Mouse (Mus musculus): ENCODE results near the gene Iqch.
A peak's percentile ranks its signal among the peaks of the same experiment; 100 is the strongest.

The Iqch gene

DNA sequence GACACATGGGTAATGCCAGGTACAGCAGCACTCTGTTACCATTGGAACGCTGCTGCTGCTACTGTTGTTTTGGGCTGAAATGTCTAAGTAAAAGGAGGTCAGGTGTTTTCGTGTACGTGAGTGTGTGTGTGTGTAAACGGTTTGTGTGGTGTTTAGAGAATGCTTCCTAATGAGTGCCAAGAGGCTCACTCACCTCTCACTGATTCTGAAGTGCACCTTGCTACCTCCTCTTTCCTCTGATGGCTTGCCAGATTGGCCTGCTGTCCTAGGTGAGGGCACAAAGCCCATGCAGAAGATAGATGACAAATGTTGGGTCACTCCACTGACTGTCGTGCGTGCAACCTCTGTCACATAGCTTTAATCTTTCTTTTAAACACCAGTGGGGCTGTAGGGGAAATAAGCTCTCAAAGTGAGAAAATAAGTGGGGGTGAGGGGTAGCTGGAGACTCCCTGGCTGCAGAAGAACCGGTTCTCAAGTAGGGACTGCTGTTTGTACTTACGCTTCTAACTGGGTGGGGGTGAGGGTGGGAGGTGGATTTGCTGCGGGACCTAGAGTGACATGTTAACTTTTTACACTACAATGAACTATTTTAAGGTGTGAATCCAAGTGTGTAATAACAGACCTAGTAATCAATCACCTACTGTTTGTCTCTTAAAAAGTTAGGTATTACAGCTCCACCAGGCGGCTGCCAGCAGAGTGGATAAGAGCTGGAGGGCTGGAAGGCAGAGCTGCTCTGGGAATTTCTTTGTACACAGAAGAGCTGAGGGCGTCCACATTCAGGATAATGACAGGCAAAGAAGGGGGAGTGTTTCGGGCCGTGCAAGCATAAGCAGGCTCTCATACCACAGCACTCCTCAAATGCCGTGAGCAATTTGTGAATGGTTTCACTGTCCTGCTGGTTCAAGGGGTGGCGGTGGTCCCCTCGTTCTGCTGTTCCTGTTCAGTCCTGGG lies 10.5 kb upstream of the Iqch start:
- no peak for DNase-seq (ENCODE audit: extremely low spot score, low spot score)

DNA sequence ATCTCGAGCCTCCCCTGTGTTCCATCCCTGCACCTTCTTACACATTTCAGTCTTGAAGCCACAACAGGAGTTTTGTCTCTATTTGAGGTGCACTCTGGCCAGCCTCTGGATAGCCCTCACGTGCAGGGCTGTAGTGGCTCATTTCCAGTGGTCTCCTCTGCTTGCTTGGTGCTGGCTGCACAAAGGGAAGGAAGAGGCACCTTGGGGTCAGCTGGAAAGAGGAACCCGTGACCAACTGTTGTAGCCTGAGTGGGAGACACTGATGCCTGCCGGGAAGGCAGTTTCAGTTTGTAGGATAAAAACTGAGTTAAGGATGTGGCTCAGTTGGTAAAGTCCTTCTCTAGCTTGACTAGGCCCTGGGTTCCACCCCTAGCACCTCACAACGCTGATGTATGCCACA lies 9.7 kb upstream of the Iqch start:
- no peak for DNase-seq (ENCODE audit: extremely low spot score, low spot score)

- peak; percentile 35 for DNase-seq (ENCODE audit: extremely low spot score, low spot score)
Measured at GRCm38 (mm10) chr9:63610841-63611366, 8.6 kb upstream of the Iqch start.

DNA sequence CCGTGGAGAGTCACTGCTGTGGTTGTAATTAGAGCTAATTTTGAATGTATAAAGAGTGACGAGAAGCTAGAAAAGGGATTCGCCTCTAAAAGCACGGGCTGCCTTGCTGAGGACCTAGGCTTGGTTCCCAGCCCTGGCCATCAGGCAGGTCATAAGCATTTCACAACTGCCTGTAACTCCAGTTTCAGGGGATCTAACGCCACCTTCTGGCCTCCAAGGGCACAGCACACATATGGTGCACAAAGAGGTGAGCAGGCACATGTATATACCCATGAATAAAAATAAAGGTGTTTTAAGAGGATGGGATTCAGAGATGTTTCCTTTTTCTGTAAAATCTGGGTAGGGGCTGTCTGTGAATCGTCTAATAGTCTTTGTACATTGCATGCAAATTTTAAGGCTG lies 7.9 kb upstream of the Iqch start:
- DNase-seq (ENCODE audit: extremely low spot score, low spot score) = no peak

- DNase-seq (ENCODE audit: extremely low spot score, low spot score) = no peak
Measured at GRCm38 (mm10) chr9:63609776-63610175, 7.5 kb upstream of the Iqch start.

DNA sequence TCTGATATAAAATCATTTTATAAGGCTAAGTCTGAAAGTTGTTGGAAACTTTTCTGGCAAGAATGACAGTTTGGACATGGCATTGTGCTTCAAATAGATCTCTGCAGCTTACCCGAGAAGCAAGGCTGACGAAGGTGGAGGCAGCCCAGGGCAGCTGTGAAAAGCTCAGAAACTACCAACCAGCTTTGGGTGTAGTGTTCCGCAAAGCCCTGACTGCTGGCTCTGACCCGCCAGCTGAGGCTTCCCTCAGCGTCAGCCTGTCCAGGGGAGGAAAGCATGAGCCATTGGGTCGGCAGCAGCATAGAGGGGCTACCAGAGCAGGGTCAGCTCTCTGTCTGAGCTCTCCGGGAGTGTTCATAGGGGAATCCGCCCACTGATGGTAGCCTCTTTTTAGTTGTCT lies 7.0 kb upstream of the Iqch start:
- DNase-seq (ENCODE audit: extremely low spot score, low spot score) = no peak

- DNase-seq (ENCODE audit: extremely low spot score, low spot score) = no peak
Measured at GRCm38 (mm10) chr9:63608006-63608405, 5.7 kb upstream of the Iqch start.

- DNase-seq (ENCODE audit: extremely low spot score, low spot score) = no peak
Measured at GRCm38 (mm10) chr9:63606594-63606993, 4.3 kb upstream of the Iqch start.

DNA sequence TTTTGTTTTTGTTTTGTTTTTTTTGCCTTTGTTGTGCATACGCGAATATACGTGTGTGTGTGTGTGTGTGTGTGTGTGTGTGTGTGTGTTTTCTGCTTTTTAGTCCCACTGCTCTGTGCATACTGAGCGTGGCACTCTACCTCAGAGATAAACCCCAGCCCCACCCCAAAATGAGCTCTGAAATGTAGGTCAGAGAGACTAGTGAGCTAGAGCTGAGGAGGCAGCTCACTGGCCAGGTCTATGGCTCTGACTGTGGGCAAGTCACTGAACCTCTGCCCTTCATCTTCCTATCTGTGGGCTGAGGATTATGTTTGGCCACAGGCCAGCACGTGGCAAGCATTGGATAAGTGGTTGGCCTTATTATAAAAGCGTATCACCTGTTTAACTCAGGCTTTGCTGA lies 1.6 kb upstream of the Iqch start:
- no peak for DNase-seq (ENCODE audit: extremely low spot score, low spot score)

- DNase-seq (ENCODE audit: extremely low spot score, low spot score) = no peak
Measured at GRCm38 (mm10) chr9:63596660-63597059, 5.6 kb downstream of the Iqch start.

DNA sequence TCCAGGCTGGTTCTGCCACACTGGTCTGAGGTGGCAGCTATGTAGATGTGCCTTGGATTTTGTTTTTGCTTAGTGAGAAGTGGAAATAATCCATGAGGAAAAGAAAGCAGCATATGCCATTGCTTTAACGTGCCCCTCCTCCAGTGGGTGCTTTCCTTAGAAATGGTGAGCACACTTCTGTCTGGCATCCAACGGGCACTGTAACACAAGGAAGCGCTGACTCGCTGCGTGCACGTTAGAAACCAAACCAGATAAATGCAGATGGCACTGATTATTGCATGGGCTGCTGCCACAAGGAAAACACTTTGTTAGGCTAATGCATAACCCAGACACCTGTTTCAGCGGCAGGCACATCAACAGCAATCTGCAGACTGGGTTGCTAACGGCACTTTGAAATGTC lies 6.6 kb downstream of the Iqch start:
- no peak for DNase-seq (ENCODE audit: extremely low spot score, low spot score)

- no peak for DNase-seq (ENCODE audit: extremely low spot score, low spot score)
Measured at GRCm38 (mm10) chr9:63595032-63595431, 7.3 kb downstream of the Iqch start.

- DNase-seq (ENCODE audit: extremely low spot score, low spot score) = no peak
Measured at GRCm38 (mm10) chr9:63591661-63592256, 10.5 kb downstream of the Iqch start.

- no peak for DNase-seq (ENCODE audit: extremely low spot score, low spot score)
Measured at GRCm38 (mm10) chr9:63590592-63590991, 11.7 kb downstream of the Iqch start.

- DNase-seq (ENCODE audit: extremely low spot score, low spot score) = no peak
Measured at GRCm38 (mm10) chr9:63589209-63589608, 13.1 kb downstream of the Iqch start.

- no peak for DNase-seq (ENCODE audit: extremely low spot score, low spot score)
Measured at GRCm38 (mm10) chr9:63585251-63585650, 17.0 kb downstream of the Iqch start.

DNA sequence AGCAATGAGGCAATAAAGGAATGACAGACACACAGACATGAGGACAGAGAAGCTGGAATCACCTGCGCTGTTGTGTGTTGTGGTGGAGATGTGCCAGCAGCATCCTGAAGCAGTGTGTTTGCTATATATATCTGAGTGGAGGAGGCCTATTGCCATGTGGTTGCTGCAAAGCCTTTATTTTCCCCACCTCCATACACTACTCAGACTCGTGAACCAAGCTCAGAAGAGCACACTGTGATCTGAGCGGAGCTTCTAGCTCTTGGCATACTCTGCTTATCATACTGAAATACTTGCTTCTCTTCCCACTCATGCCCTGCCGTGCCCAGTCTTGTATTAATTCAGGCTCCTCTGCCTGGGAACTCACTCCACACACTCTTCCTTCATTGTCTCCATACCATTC lies 20.5 kb downstream of the Iqch start:
- no peak for DNase-seq (ENCODE audit: extremely low spot score, low spot score)

GRCm38 (mm10) chr9:63580046-63580445 lies 22.2 kb downstream of the Iqch start:
- no peak for DNase-seq (ENCODE audit: extremely low spot score, low spot score)

- no peak for DNase-seq (ENCODE audit: extremely low spot score, low spot score)
Measured at GRCm38 (mm10) chr9:63579644-63580043, 22.6 kb downstream of the Iqch start.

- no peak for DNase-seq (ENCODE audit: extremely low spot score, low spot score)
Measured at GRCm38 (mm10) chr9:63577469-63577868, 24.8 kb downstream of the Iqch start.

DNA sequence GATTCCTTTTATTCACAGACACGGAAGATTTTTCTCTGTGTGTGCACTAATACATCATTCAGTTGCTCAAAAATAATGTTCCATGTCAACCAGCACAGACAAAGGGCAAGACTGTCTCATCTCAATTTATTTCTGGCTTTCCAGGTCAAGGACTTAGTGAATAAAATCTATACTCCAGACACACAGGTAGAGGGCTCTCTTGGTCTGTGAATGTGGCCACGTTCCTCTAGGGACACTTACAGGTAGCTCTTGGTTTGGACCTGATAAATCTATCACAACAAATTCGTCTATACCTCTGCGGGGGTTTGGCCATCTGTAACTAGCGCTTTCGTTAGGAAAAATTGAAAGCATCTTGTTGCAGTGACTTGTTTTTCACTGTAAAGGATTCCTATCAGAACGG lies 29.4 kb downstream of the Iqch start:
- no peak for DNase-seq (ENCODE audit: extremely low spot score, low spot score)

DNA sequence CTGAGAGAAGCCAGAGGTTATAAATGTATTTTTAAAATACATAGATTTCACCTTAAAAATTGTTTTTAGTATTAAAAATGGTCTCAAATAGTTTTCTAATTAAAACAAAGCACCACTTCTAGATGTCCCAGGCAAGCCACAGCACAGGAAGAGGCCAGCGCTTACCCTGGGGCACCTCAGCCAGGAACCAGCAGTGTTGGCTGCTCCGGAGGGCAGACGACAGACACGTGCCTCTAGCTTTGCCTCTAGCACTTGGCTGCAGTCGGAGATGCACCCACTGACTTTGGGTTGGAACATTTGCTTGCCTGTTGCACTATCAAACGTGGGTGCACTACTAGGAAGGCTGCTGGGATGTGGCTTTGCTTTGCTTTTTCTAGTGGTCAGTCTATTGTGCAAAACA lies 30.4 kb downstream of the Iqch start:
- DNase-seq (ENCODE audit: extremely low spot score, low spot score) = no peak

DNA sequence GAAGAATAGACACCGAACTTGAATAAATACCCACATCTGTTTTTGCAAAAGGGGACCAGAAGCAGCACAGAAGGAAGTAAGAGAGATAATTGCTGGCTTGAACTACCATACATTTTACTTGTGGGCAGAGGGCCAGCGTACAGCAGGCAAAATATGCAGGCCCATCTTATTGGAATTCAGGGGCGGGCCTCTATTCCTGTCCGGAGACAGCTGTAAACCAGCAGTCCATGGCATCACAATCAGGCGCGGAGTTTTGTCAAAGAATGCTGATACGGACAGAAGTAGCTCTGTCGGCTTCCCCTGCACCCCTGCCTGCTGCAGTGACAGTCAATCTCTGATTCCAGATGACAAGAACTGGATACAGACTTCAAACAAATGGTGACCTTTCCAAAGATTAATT lies 33.5 kb downstream of the Iqch start:
- DNase-seq (ENCODE audit: extremely low spot score, low spot score) = no peak

All from neural tube, embryonic 10.5 days (tissue).